8 mouse cellular contexts compared by ENCODE assay signal in genomic region chr3:95820046-95821010, GRCm38 (mm10). TPM values are rescaled to one million over a fixed set of nuclear protein-coding genes. Genes with fewer than 3 reads are reported as not detected.
DNase-seq lines count a peak whose midpoint lies in the region; ATAC-seq lines count a peak whose summit lies in the region.

No protein-coding gene starts in this region.

- H3K27ac ChIP-seq in heart, embryonic 13.5 days (replicated peaks) = peak overlapping the region; percentile 98
- peak overlapping the region; percentile 100 for H3K27ac ChIP-seq in embryonic facial prominence, embryonic 15.5 days (replicated peaks)
- H3K27ac ChIP-seq in limb, embryonic 11.5 days (replicated peaks; ENCODE audit: low read depth, low read length) = peak overlapping the region; percentile 97
- peak overlapping the region; percentile 100 for H3K27ac ChIP-seq in stomach, embryonic 14.5 days (ENCODE audit: low read length)

- H3K27me3 ChIP-seq in heart, embryonic 13.5 days (replicated peaks) = no peaks in the 10 kb centered on the region
- no peaks in the 10 kb centered on the region for H3K27me3 ChIP-seq in embryonic facial prominence, embryonic 15.5 days
- H3K27me3 ChIP-seq in limb, embryonic 11.5 days (ENCODE audit: control insufficient read depth, insufficient read depth, low read length) = no peaks in the 10 kb centered on the region
- H3K27me3 ChIP-seq in stomach, embryonic 14.5 days (ENCODE audit: control insufficient read depth, insufficient read depth, low read length) = no peaks in the 10 kb centered on the region

- no peak for DNase-seq in heart, postnatal 10 days
- DNase-seq in limb, embryonic 11.5 days (ENCODE audit: low spot score) = no peak
- DNase-seq in frontal cortex, adult 2 months (ENCODE audit: extremely low spot score in 1 of 2, low spot score in 1 of 2) = no peak
- no peak for DNase-seq in left cerebral cortex, postnatal 10 days (ENCODE audit: extremely low spot score in 1 of 2, low spot score in 2 of 2)

- H3K4me1 ChIP-seq in heart, embryonic 13.5 days = peaks cover 35% of the 10 kb centered on the region
- H3K4me1 ChIP-seq in embryonic facial prominence, embryonic 15.5 days = peaks cover 17% of the 10 kb centered on the region
- H3K4me1 ChIP-seq in limb, embryonic 11.5 days (ENCODE audit: control insufficient read depth, insufficient read depth, low read length) = 0 out of 2 replicates have a peak, but pooled peaks cover 3% of the 10 kb centered on the region
- peaks cover 6% of the 10 kb centered on the region; the same call in 1 of the 2 replicates for H3K4me1 ChIP-seq in stomach, embryonic 14.5 days (ENCODE audit: control insufficient read depth, insufficient read depth, low read length)

- no peaks in the 10 kb centered on the region for H3K9me3 ChIP-seq in heart, embryonic 13.5 days
- no peaks in the 10 kb centered on the region for H3K9me3 ChIP-seq in embryonic facial prominence, embryonic 15.5 days (replicated peaks)
- H3K9me3 ChIP-seq in limb, embryonic 11.5 days (ENCODE audit: control insufficient read depth, low read length) = no peaks in the 10 kb centered on the region
- no peaks in the 10 kb centered on the region for H3K9me3 ChIP-seq in stomach, embryonic 14.5 days (ENCODE audit: control insufficient read depth, low read depth, low read length)

- 0 out of 2 replicates have a peak, but pooled peaks cover 3% of the 10 kb centered on the region for H3K36me3 ChIP-seq in heart, embryonic 13.5 days
- no peaks in the 10 kb centered on the region for H3K36me3 ChIP-seq in embryonic facial prominence, embryonic 15.5 days
- H3K36me3 ChIP-seq in limb, embryonic 11.5 days (ENCODE audit: control insufficient read depth, insufficient read depth, low read length) = no peaks in the 10 kb centered on the region
- no peaks in the 10 kb centered on the region for H3K36me3 ChIP-seq in stomach, embryonic 14.5 days (ENCODE audit: control insufficient read depth, insufficient read depth, low read length)

- peak overlapping the region; percentile 67 for H3K4me2 ChIP-seq in heart, embryonic 13.5 days
- H3K4me2 ChIP-seq in embryonic facial prominence, embryonic 15.5 days (replicated peaks) = peak overlapping the region; percentile 54
- peak overlapping the region; percentile 50 for H3K4me2 ChIP-seq in limb, embryonic 11.5 days (ENCODE audit: low read depth, severe bottlenecking)
- peak overlapping the region; percentile 57 for H3K4me2 ChIP-seq in stomach, embryonic 14.5 days (replicated peaks; ENCODE audit: low read depth, low read length)

- no peak for ATAC-seq in heart, embryonic 13.5 days (ENCODE audit: extremely low read depth, insufficient number of reproducible peaks, low FRiP score, low TSS enrichment)
- ATAC-seq in CD4-positive, CD25-positive, alpha-beta regulatory T cell, adult 4 months = peak; percentile 3
- ATAC-seq in embryonic facial prominence, embryonic 15.5 days (ENCODE audit: insufficient number of reproducible peaks, low FRiP score, low TSS enrichment, low read depth) = no peak
- ATAC-seq in limb, embryonic 11.5 days (ENCODE audit: insufficient number of reproducible peaks, low FRiP score, low TSS enrichment, low read depth) = no peak
- no peak for ATAC-seq in stomach, embryonic 14.5 days (ENCODE audit: insufficient number of reproducible peaks, insufficient read depth, low FRiP score, low read depth)

- 35% methylated on average over 10 of the region's 10 CpGs for WGBS in heart, embryonic 13.5 days
- 33% methylated on average over 10 of the region's 10 CpGs for WGBS in embryonic facial prominence, embryonic 15.5 days
- WGBS in limb, embryonic 11.5 days = 45% methylated on average over 10 of the region's 10 CpGs
- WGBS in stomach, embryonic 14.5 days = 33% methylated on average over 10 of the region's 10 CpGs

- intact Hi-C loops in heart, postnatal 10 days (cut with DNase I) = no loop called here
- intact Hi-C loops in left cerebral cortex, postnatal 10 days (cut with DNase I) = no loop called here

- peak overlapping the region; percentile 79 for H3K4me3 ChIP-seq in heart, embryonic 13.5 days
- peak overlapping the region; percentile 76 for H3K4me3 ChIP-seq in embryonic facial prominence, embryonic 15.5 days (replicated peaks)
- H3K4me3 ChIP-seq in limb, embryonic 11.5 days (ENCODE audit: low read depth, low read length) = peak overlapping the region; percentile 77
- H3K4me3 ChIP-seq in stomach, embryonic 14.5 days (ENCODE audit: low read depth, low read length) = peak overlapping the region; percentile 67

- peak overlapping the region; percentile 82 for H3K9ac ChIP-seq in heart, embryonic 13.5 days
- 0 out of 2 replicates have a peak overlapping the region, but pooled peaks have one; percentile 69 for H3K9ac ChIP-seq in embryonic facial prominence, embryonic 15.5 days
- H3K9ac ChIP-seq in limb, embryonic 11.5 days (ENCODE audit: low read length) = peak overlapping the region; percentile 72; the same call in 1 of the 2 replicates
- peak overlapping the region; percentile 65 for H3K9ac ChIP-seq in stomach, embryonic 14.5 days (replicated peaks; ENCODE audit: low read depth, low read length)

RNA-seq across cellular contexts. Expression of gene Rprd2, which starts 1.7 kb away (rescaled TPM):
- polyA plus RNA-seq in heart, embryonic 13.5 days (2015; fragmentation: Nextera tagmentation; extraction: Ambion mirVana) = 17.1 and 18.0 TPM in 2 replicates
- total RNA-seq in heart, postnatal 10 days (2021) = 10 to 100 TPM; 51.4 to 53.4 TPM
- polyA plus RNA-seq in CD4-positive, CD25-positive, alpha-beta regulatory T cell, adult 4 months (2017; shearing (Covaris generic)) = 10 to 100 TPM; 26.8 to 29.4 TPM
- 20.8 and 22.8 TPM in 2 replicates for polyA plus RNA-seq in embryonic facial prominence, embryonic 15.5 days (2015; fragmentation: Nextera tagmentation; extraction: Ambion mirVana)
- polyA plus RNA-seq in limb, embryonic 11.5 days (2014; fragmentation: Nextera tagmentation; extraction: Ambion mirVana) = 23.5 and 24.9 TPM in 2 replicates
- 24.8 and 24.9 TPM in 2 replicates for polyA plus RNA-seq in stomach, embryonic 14.5 days (2014; fragmentation: Nextera tagmentation; extraction: Ambion mirVana)
- polyA plus RNA-seq in frontal cortex, adult 2 months (2012; rRNA removed) = 24.6 and 28.5 TPM in 2 replicates
- total RNA-seq in left cerebral cortex, postnatal 10 days (2021) = 10 to 100 TPM; 56.3 to 62.3 TPM

RNA-seq across cellular contexts. Expression of gene Prpf3, which starts 35.4 kb away (rescaled TPM):
- 25.0 and 29.1 TPM in 2 replicates for polyA plus RNA-seq in heart, embryonic 13.5 days (2015; fragmentation: Nextera tagmentation; extraction: Ambion mirVana)
- 10 to 100 TPM; 22.7 to 23.4 TPM for total RNA-seq in heart, postnatal 10 days (2021)
- 10 to 100 TPM; 49.1 to 56.5 TPM for polyA plus RNA-seq in CD4-positive, CD25-positive, alpha-beta regulatory T cell, adult 4 months (2017; shearing (Covaris generic))
- 47.9 and 48.5 TPM in 2 replicates for polyA plus RNA-seq in embryonic facial prominence, embryonic 15.5 days (2015; fragmentation: Nextera tagmentation; extraction: Ambion mirVana)
- 80.7 and 87.2 TPM in 2 replicates for polyA plus RNA-seq in limb, embryonic 11.5 days (2014; fragmentation: Nextera tagmentation; extraction: Ambion mirVana)
- polyA plus RNA-seq in stomach, embryonic 14.5 days (2014; fragmentation: Nextera tagmentation; extraction: Ambion mirVana) = 54.2 and 55.5 TPM in 2 replicates
- polyA plus RNA-seq in frontal cortex, adult 2 months (2012; rRNA removed) = 35.9 and 36.2 TPM in 2 replicates
- total RNA-seq in left cerebral cortex, postnatal 10 days (2021) = 10 to 100 TPM; 24.4 to 27.8 TPM

RNA-seq across cellular contexts. Expression of gene Mrps21, which starts 51.0 kb away (rescaled TPM):
- 362 and 399 TPM in 2 replicates for polyA plus RNA-seq in heart, embryonic 13.5 days (2015; fragmentation: Nextera tagmentation; extraction: Ambion mirVana)
- 100 to 1,000 TPM; 269 to 279 TPM for total RNA-seq in heart, postnatal 10 days (2021)
- polyA plus RNA-seq in CD4-positive, CD25-positive, alpha-beta regulatory T cell, adult 4 months (2017; shearing (Covaris generic)) = 100 to 1,000 TPM; 296 to 307 TPM
- 297 and 310 TPM in 2 replicates for polyA plus RNA-seq in embryonic facial prominence, embryonic 15.5 days (2015; fragmentation: Nextera tagmentation; extraction: Ambion mirVana)
- polyA plus RNA-seq in limb, embryonic 11.5 days (2014; fragmentation: Nextera tagmentation; extraction: Ambion mirVana) = 339 and 359 TPM in 2 replicates
- 339 and 352 TPM in 2 replicates for polyA plus RNA-seq in stomach, embryonic 14.5 days (2014; fragmentation: Nextera tagmentation; extraction: Ambion mirVana)
- 235 and 288 TPM in 2 replicates for polyA plus RNA-seq in frontal cortex, adult 2 months (2012; rRNA removed)
- 100 to 1,000 TPM; 120 to 127 TPM for total RNA-seq in left cerebral cortex, postnatal 10 days (2021)
